Mouse (Mus musculus): ENCODE results near the gene Cep104. TPM values are rescaled to one million over a fixed set of nuclear protein-coding genes. Genes with fewer than 3 reads are reported as not detected.

Cep104 gene
- polyA plus RNA-seq, 1 experiment = 43.4 TPM

DNA sequence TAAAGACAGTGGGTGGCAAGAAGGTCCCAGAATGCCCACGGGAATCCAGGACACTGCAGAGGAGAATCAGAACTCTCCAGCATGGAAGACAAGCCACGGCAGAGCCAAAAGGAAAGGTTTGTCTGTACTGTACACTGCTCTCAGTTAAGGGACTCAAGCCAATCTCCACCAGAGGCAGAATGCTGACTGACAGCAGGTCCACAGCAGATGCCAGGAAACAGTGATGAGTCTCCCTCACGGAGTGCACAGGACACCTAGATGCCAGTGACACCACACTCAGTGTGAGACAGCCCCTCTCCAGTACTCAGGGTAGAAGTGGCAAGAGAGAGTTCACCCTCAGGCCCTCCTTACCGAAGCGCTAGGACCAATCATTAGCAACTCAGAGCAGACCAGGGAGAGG, 8.3 kb upstream of the Cep104 start:
- H3K36me3 ChIP-seq (ENCODE audit: control insufficient read depth, insufficient read depth, low read length) = no peaks in the 10 kb centered on the region; the same call in none of the 2 replicates
- no peak for TF ChIP-seq CTCF (IDR thresholded peaks at IDR 0.05; ENCODE audit: control insufficient read depth, insufficient read depth, insufficient replicate concordance, low read depth, low read length)
- no peak for TF ChIP-seq POLR2A (IDR thresholded peaks at IDR 0.05; ENCODE audit: control insufficient read depth, low read depth, low read length)

GRCm38 (mm10) chr4:153967556-153967955, 7.4 kb upstream of the Cep104 start:
- no peak overlapping the region for H3K27ac ChIP-seq (ENCODE audit: control insufficient read depth, insufficient read depth, low read depth, low read length)
- no peaks in the 10 kb centered on the region; the same call in none of the 2 replicates for H3K36me3 ChIP-seq (ENCODE audit: control insufficient read depth, insufficient read depth, low read length)
- TF ChIP-seq CTCF (IDR thresholded peaks at IDR 0.05; ENCODE audit: control insufficient read depth, insufficient read depth, insufficient replicate concordance, low read depth, low read length) (no peak), POLR2A (IDR thresholded peaks at IDR 0.05; ENCODE audit: control insufficient read depth, low read depth, low read length) (no peak)

More for the DNA sequence above, 8.3 kb upstream of the Cep104 start:
- H3K4me3 ChIP-seq (ENCODE audit: control insufficient read depth, low read depth, low read length) = no peak overlapping the region
- no peak overlapping the region for H3K27ac ChIP-seq (ENCODE audit: control insufficient read depth, insufficient read depth, low read depth, low read length)
- H3K4me1 ChIP-seq (ENCODE audit: control insufficient read depth, insufficient read depth, low read length) = no peaks in the 10 kb centered on the region
- no peaks in the 10 kb centered on the region for H3K27me3 ChIP-seq (ENCODE audit: control insufficient read depth, insufficient read depth, low read length)

GRCm38 (mm10) chr4:153968063-153968462, 6.9 kb upstream of the Cep104 start:
- H3K27ac ChIP-seq (ENCODE audit: control insufficient read depth, insufficient read depth, low read depth, low read length) = no peak overlapping the region
- H3K4me1 ChIP-seq (ENCODE audit: control insufficient read depth, insufficient read depth, low read length) = no peaks in the 10 kb centered on the region
- no peaks in the 10 kb centered on the region; the same call in none of the 2 replicates for H3K36me3 ChIP-seq (ENCODE audit: control insufficient read depth, insufficient read depth, low read length)
- H3K27me3 ChIP-seq (ENCODE audit: control insufficient read depth, insufficient read depth, low read length) = no peaks in the 10 kb centered on the region
- no peak for TF ChIP-seq POLR2A (IDR thresholded peaks at IDR 0.05; ENCODE audit: control insufficient read depth, low read depth, low read length)
- no peak for TF ChIP-seq CTCF (IDR thresholded peaks at IDR 0.05; ENCODE audit: control insufficient read depth, insufficient read depth, insufficient replicate concordance, low read depth, low read length)
- H3K4me3 ChIP-seq (ENCODE audit: control insufficient read depth, low read depth, low read length) = no peak overlapping the region

More at GRCm38 (mm10) chr4:153967556-153967955, 7.4 kb upstream of the Cep104 start:
- Histone ChIP-seq H3K27me3 (ENCODE audit: control insufficient read depth, insufficient read depth, low read length) (no peaks in the 10 kb centered on the region), H3K4me1 (ENCODE audit: control insufficient read depth, insufficient read depth, low read length) (no peaks in the 10 kb centered on the region), H3K4me3 (ENCODE audit: control insufficient read depth, low read depth, low read length) (no peak overlapping the region)

DNA sequence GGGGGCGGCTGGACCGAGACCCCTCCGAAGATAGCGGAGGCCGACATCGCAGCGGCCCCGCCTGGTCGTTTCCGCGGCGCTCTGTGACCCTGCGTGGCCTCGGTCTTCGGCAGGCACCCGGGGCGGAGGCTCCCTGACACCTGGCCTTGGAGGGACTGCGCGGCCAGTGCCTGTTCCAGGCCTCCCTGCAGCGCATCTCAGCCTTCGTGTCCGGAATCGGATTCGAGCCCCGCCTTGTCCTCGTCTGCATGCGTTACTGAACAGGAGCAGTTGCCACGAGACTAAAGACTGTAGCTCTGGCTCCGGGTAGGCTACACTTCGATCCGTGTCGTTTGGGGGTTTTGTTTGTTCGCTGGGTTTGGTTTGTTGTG, 283 bp downstream of the Cep104 start:
- no peak for TF ChIP-seq CTCF (IDR thresholded peaks at IDR 0.05; ENCODE audit: control insufficient read depth, insufficient read depth, insufficient replicate concordance, low read depth, low read length)
- no peak for TF ChIP-seq POLR2A (IDR thresholded peaks at IDR 0.05; ENCODE audit: control insufficient read depth, low read depth, low read length)
- Histone ChIP-seq H3K27ac (ENCODE audit: control insufficient read depth, insufficient read depth, low read depth, low read length) (peak overlapping the region; percentile 50), H3K4me3 (ENCODE audit: control insufficient read depth, low read depth, low read length) (peak overlapping the region; percentile 93), H3K27me3 (ENCODE audit: control insufficient read depth, insufficient read depth, low read length) (no peaks in the 10 kb centered on the region), H3K4me1 (ENCODE audit: control insufficient read depth, insufficient read depth, low read length) (peaks cover 8% of the 10 kb centered on the region), H3K36me3 (ENCODE audit: control insufficient read depth, insufficient read depth, low read length) (no peaks in the 10 kb centered on the region; the same call in 1 of the 2 replicates)

GRCm38 (mm10) chr4:153975768-153976167, 774 bp downstream of the Cep104 start:
- H3K4me3 ChIP-seq (ENCODE audit: control insufficient read depth, low read depth, low read length) = peak overlapping the region; percentile 93
- TF ChIP-seq POLR2A (IDR thresholded peaks at IDR 0.05; ENCODE audit: control insufficient read depth, low read depth, low read length) = no peak
- no peak for TF ChIP-seq CTCF (IDR thresholded peaks at IDR 0.05; ENCODE audit: control insufficient read depth, insufficient read depth, insufficient replicate concordance, low read depth, low read length)
- no peaks in the 10 kb centered on the region; the same call in 1 of the 2 replicates for H3K36me3 ChIP-seq (ENCODE audit: control insufficient read depth, insufficient read depth, low read length)
- H3K27me3 ChIP-seq (ENCODE audit: control insufficient read depth, insufficient read depth, low read length) = no peaks in the 10 kb centered on the region
- H3K4me1 ChIP-seq (ENCODE audit: control insufficient read depth, insufficient read depth, low read length) = peaks cover 8% of the 10 kb centered on the region
- H3K27ac ChIP-seq (ENCODE audit: control insufficient read depth, insufficient read depth, low read depth, low read length) = no peak overlapping the region

DNA sequence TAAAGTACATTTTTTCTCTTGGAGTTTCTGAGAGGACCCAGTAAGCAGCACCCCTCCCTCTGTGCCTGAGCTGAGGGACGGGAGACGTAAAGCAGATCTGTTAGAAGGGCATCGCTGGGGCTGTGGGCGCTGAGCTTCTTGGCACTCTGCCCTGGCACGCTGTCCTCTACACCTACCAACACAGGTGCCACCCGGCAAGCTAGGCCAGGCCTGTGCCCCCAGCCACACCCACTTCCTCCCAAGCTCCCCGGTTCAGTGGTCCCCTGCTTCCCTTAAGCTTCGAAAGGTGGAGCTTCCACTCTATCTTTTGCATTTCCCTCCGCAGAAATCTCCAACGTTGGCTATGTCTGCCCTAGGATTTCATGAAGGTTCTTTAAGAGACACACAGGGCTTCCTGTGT, 4.2 kb downstream of the Cep104 start:
- H3K36me3 ChIP-seq (ENCODE audit: control insufficient read depth, insufficient read depth, low read length) = no peaks in the 10 kb centered on the region; the same call in none of the 2 replicates
- TF ChIP-seq CTCF (IDR thresholded peaks at IDR 0.05; ENCODE audit: control insufficient read depth, insufficient read depth, insufficient replicate concordance, low read depth, low read length) (no peak), POLR2A (IDR thresholded peaks at IDR 0.05; ENCODE audit: control insufficient read depth, low read depth, low read length) (no peak)
- H3K27ac ChIP-seq (ENCODE audit: control insufficient read depth, insufficient read depth, low read depth, low read length) = no peak overlapping the region
- H3K27me3 ChIP-seq (ENCODE audit: control insufficient read depth, insufficient read depth, low read length) = no peaks in the 10 kb centered on the region
- no peak overlapping the region for H3K4me3 ChIP-seq (ENCODE audit: control insufficient read depth, low read depth, low read length)
- H3K4me1 ChIP-seq (ENCODE audit: control insufficient read depth, insufficient read depth, low read length) = peaks cover 6% of the 10 kb centered on the region

- Histone ChIP-seq H3K27ac (ENCODE audit: control insufficient read depth, insufficient read depth, low read depth, low read length) (no peak overlapping the region), H3K4me3 (ENCODE audit: control insufficient read depth, low read depth, low read length) (no peak overlapping the region), H3K36me3 (ENCODE audit: control insufficient read depth, insufficient read depth, low read length) (no peaks in the 10 kb centered on the region; the same call in none of the 2 replicates), H3K27me3 (ENCODE audit: control insufficient read depth, insufficient read depth, low read length) (no peaks in the 10 kb centered on the region), H3K4me1 (ENCODE audit: control insufficient read depth, insufficient read depth, low read length) (peaks cover 3% of the 10 kb centered on the region)
- no peak for TF ChIP-seq POLR2A (IDR thresholded peaks at IDR 0.05; ENCODE audit: control insufficient read depth, low read depth, low read length)
Measured at GRCm38 (mm10) chr4:153980470-153980869, 5.5 kb downstream of the Cep104 start.

GRCm38 (mm10) chr4:153992715-153993114, 17.7 kb downstream of the Cep104 start:
- Histone ChIP-seq H3K36me3 (ENCODE audit: control insufficient read depth, insufficient read depth, low read length) (peaks cover 1% of the 10 kb centered on the region), H3K27me3 (ENCODE audit: control insufficient read depth, insufficient read depth, low read length) (no peaks in the 10 kb centered on the region), H3K27ac (ENCODE audit: control insufficient read depth, insufficient read depth, low read depth, low read length) (no peak overlapping the region), H3K4me3 (ENCODE audit: control insufficient read depth, low read depth, low read length) (no peak overlapping the region), H3K4me1 (ENCODE audit: control insufficient read depth, insufficient read depth, low read length) (no peaks in the 10 kb centered on the region)
- TF ChIP-seq POLR2A (IDR thresholded peaks at IDR 0.05; ENCODE audit: control insufficient read depth, low read depth, low read length) (no peak), CTCF (IDR thresholded peaks at IDR 0.05; ENCODE audit: control insufficient read depth, insufficient read depth, insufficient replicate concordance, low read depth, low read length) (no peak)

Data from testis, adult 2 months (tissue).